Mouse (Mus musculus) midbrain, embryonic 14.5 days (tissue): ENCODE data around the gene Pax4. TPM values are rescaled to one million over a fixed set of nuclear protein-coding genes. Genes with fewer than 3 reads are reported as not detected.

ENCODE experiments used
- ATAC-seq: fragments of 200-750 bp; cut with Nextera tagmentation; 2 replicates; pipeline ENCODE4 v1.8.0; 2017; ENCODE audit warnings: moderate number of reproducible peaks, moderate library complexity; ENCODE audit not compliant: low FRiP score, low TSS enrichment
- DNase-seq: peaks from one replicate; pipeline ENCODE4 v3.0.0-alpha.2; 2015
- H3K27ac ChIP-seq: fragments of 300-500 bp; sonication (generic); replicated peaks from 2 replicates; pipeline ENCODE4 v1.5.1; 2014; ENCODE audit warnings: mild to moderate bottlenecking, low read depth, low read length, moderate library complexity
- H3K27me3 ChIP-seq: fragments of 300-500 bp; sonication (generic); 2 replicates; pipeline ENCODE4 v1.6.1; 2014; ENCODE audit warnings: low read length, control low read depth, mixed read lengths; ENCODE audit not compliant: control insufficient read depth, insufficient read depth
- H3K36me3 ChIP-seq: fragments of 300-500 bp; sonication (generic); 2 replicates; pipeline ENCODE4 v1.6.1; 2014; ENCODE audit warnings: low read length, control low read depth; ENCODE audit not compliant: control insufficient read depth, insufficient read depth
- H3K4me1 ChIP-seq: fragments of 300-500 bp; sonication (generic); 2 replicates; pipeline ENCODE4 v1.6.1; 2014; ENCODE audit warnings: mild to moderate bottlenecking, antibody characterized with exemption, low read length, control low read depth; ENCODE audit not compliant: control insufficient read depth, insufficient read depth
- H3K4me2 ChIP-seq: fragments of 300-500 bp; sonication (generic); 2 replicates; pipeline ENCODE4 v1.6.1; 2014; ENCODE audit warnings: mild to moderate bottlenecking, low read length, moderate library complexity
- H3K4me3 ChIP-seq: fragments of 300-500 bp; sonication (generic); replicated peaks from 2 replicates; pipeline ENCODE4 v1.5.1; 2014; ENCODE audit warnings: low read depth, low read length
- H3K9ac ChIP-seq: fragments of 300-500 bp; sonication (generic); replicated peaks from 2 replicates; pipeline ENCODE4 v1.6.1; 2014; ENCODE audit warnings: mild to moderate bottlenecking, low read length, moderate library complexity
- H3K9me3 ChIP-seq: fragments of 300-500 bp; sonication (generic); 2 replicates; pipeline ENCODE4 v1.6.1; 2016; ENCODE audit warnings: low read length, control low read depth, mixed read lengths; ENCODE audit not compliant: control insufficient read depth
- WGBS: fragments of 180-500 bp; shearing (Covaris S2); extraction: QIAGEN DNeasy Blood & Tissue Kit; methylation state at CpG from one replicate; pipeline ENCODE4 v1.1.7; 2014; 5-methylcytosine and 5-hydroxymethylcytosine counted together
- polyA plus RNA-seq: library from polyadenylated mRNA; unstranded; fragments of >200 nt; fragmentation: Nextera tagmentation; extraction: Ambion mirVana; gene quantifications from 2 replicates; pipeline ENCODE4 v1.2.1, GENCODE M21; 2014

Gene Pax4
- polyA plus RNA-seq, result not detected in 2 replicates

GRCm38 (mm10) chr6:28449253-28449652, at the start of gene Pax4:
Gene Pax4 (minus strand): TSS chr6:28449353.
- no peak for DNase-seq
- WGBS, result 84% methylated on average over 2 of the region's 2 CpGs
- no peak within 1 kb of the TSS for H3K27ac ChIP-seq

GRCm38 (mm10) chr6:28497837-28498236, 48.7 kb upstream of the Pax4 start:
- H3K9me3 ChIP-seq, result no peaks in the 10 kb centered on the region
- H3K9ac ChIP-seq, result no peak overlapping the region
- H3K27me3 ChIP-seq, result no peaks in the 10 kb centered on the region
- H3K4me1 ChIP-seq, result no peaks in the 10 kb centered on the region
- H3K36me3 ChIP-seq, result 0 out of 2 replicates have a peak, but pooled peaks cover 2% of the 10 kb centered on the region
- no peak for DNase-seq
- H3K27ac ChIP-seq, result no peak overlapping the region
- ATAC-seq, result no peak
- 81% methylated on average over 5 of the region's 5 CpGs for WGBS
- no peak overlapping the region for H3K4me2 ChIP-seq
- H3K4me3 ChIP-seq, result no peak overlapping the region

More at GRCm38 (mm10) chr6:28449253-28449652, at the start of gene Pax4:
- Histone ChIP-seq H3K27me3 (peaks cover 15% of the 10 kb centered on the region), H3K4me3 (no peak within 1 kb of the TSS), H3K4me2 (no peak within 1 kb of the TSS), H3K4me1 (no peaks in the 10 kb centered on the region), H3K9me3 (no peaks in the 10 kb centered on the region), H3K36me3 (no peaks in the 10 kb centered on the region), H3K9ac (no peak within 1 kb of the TSS)
- no peak for ATAC-seq

GRCm38 (mm10) chr6:28491198-28491597, 42.0 kb upstream of the Pax4 start:
- no peak overlapping the region for H3K27ac ChIP-seq
- H3K4me1 ChIP-seq, result no peaks in the 10 kb centered on the region
- peak; percentile 20 for DNase-seq
- H3K4me3 ChIP-seq, result no peak overlapping the region
- H3K27me3 ChIP-seq, result no peaks in the 10 kb centered on the region
- no peak for ATAC-seq
- H3K9me3 ChIP-seq, result no peaks in the 10 kb centered on the region
- H3K36me3 ChIP-seq, result peaks cover 6% of the 10 kb centered on the region; the same call in 1 of the 2 replicates
- H3K4me2 ChIP-seq, result no peak overlapping the region
- H3K9ac ChIP-seq, result no peak overlapping the region

DNA sequence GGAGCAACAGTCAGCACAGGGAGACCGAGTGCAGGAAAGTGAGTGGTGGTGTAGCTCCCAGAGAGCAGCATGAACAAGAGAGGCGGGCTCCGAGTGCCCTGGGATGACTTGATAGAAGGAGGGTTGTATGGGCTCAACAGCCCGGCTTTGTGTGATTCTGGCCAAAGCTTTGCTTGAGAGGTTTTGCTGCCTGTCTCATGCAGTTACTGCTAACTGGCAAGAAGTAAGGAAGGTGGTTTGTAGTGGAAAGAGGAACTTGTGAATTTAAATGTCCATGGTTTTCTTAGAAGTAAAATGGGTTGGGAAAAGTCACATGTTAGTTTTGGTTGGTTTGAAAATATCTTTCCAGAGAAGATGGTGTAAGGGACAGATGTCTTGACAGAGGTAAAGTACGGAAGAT, 41.5 kb upstream of the Pax4 start:
- no peaks in the 10 kb centered on the region for H3K9me3 ChIP-seq
- no peak overlapping the region for H3K4me3 ChIP-seq
- no peaks in the 10 kb centered on the region for H3K27me3 ChIP-seq
- H3K4me1 ChIP-seq, result no peaks in the 10 kb centered on the region
- DNase-seq, result no peak
- ATAC-seq, result no peak
- peaks cover 6% of the 10 kb centered on the region; the same call in 1 of the 2 replicates for H3K36me3 ChIP-seq
- no peak overlapping the region for H3K9ac ChIP-seq
- no peak overlapping the region for H3K4me2 ChIP-seq
- 92% methylated on average over 5 of the region's 5 CpGs for WGBS
- H3K27ac ChIP-seq, result no peak overlapping the region

DNA sequence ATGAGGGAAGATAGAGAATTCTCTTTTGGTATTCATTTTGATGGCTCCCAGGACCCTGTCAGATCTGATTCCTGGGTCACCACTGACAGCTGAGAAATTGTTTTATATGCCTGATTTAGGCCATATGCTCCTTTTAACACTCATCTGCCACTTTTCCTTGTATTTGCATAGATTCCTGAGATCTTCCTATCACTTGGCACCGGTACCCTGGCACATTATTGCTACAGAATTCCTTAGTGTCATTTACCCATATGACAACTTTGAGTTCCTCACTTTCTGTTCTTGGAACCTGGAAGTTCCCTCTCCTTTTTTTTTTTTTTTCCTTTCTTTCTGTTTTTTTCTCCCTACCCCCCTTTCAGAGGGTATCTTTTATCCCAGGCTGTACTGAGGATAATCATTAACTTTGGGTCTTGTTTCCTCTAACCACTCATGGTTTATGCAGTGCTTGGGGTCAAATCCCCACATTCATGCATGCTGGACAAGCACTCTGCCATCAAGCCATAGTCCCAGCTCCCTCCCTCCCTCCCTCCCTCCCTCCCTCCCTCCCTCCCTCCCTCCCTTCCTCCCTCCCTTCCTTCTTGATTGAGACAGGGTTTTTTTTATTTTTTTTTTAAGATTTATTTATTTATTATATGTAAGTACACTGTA, 39.2 kb upstream of the Pax4 start:
- no peaks in the 10 kb centered on the region for H3K9me3 ChIP-seq
- no peak overlapping the region for H3K4me3 ChIP-seq
- ATAC-seq (no peak), DNase-seq (no peak)
- no peaks in the 10 kb centered on the region for H3K27me3 ChIP-seq
- H3K4me2 ChIP-seq, result no peak overlapping the region
- 85% methylated on average over 1 of the region's 1 CpGs for WGBS
- H3K9ac ChIP-seq, result no peak overlapping the region
- no peak overlapping the region for H3K27ac ChIP-seq
- peaks cover 6% of the 10 kb centered on the region; the same call in 1 of the 2 replicates for H3K36me3 ChIP-seq
- no peaks in the 10 kb centered on the region for H3K4me1 ChIP-seq

DNA sequence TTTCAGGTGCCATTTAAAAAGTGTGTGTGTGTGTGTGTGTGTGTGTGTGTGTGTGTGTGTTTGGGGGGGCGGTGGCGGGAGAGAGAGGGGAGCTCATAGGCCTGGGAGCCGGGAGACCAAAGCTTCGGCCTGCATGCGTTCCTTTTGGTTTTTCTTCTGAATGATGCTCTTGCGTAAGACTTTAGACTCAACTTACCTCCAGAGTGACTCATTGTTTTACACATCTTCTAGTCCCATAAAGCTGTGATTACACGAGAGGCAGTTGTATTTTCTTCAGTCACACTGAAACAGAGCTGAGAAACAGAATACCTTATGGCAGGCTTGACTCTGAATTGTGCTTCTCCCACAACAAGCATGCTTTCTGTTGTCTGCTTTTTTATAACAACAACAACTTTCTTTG, 37.8 kb upstream of the Pax4 start:
- WGBS, result 93% methylated on average over 7 of the region's 7 CpGs
- DNase-seq, result no peak

DNA sequence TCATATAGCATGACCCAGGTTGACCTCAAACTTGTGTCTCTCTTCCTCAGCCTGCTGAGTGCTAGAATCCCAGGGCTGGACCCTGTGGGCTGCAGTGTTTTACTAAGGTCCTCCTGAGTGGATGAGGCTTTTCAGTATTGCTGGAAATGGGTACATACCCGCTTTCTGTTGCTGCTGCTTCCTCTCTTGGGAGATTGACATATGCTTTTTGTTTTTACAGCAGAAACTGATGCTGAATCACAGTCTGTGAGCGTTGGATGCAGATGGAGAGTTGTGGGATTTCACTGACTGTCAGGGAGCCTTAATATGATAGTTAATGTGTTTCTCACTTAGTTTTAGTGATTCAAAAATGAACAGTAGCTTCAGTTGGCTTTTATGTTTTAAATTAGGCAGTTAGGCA, 37.3 kb upstream of the Pax4 start:
- Histone ChIP-seq H3K9me3 (no peaks in the 10 kb centered on the region), H3K9ac (no peak overlapping the region), H3K27me3 (no peaks in the 10 kb centered on the region), H3K36me3 (peaks cover 3% of the 10 kb centered on the region; the same call in 1 of the 2 replicates), H3K4me1 (0 out of 2 replicates have a peak, but pooled peaks cover 3% of the 10 kb centered on the region), H3K4me2 (no peak overlapping the region), H3K4me3 (no peak overlapping the region), H3K27ac (no peak overlapping the region)
- no peak for ATAC-seq
- no peak for DNase-seq
- 92% methylated on average over 2 of the region's 2 CpGs for WGBS

More for the DNA sequence above, 37.8 kb upstream of the Pax4 start:
- H3K27me3 ChIP-seq, result no peaks in the 10 kb centered on the region
- no peak overlapping the region for H3K4me3 ChIP-seq
- H3K36me3 ChIP-seq, result peaks cover 3% of the 10 kb centered on the region; the same call in 1 of the 2 replicates
- H3K4me1 ChIP-seq, result no peaks in the 10 kb centered on the region
- no peaks in the 10 kb centered on the region for H3K9me3 ChIP-seq
- no peak overlapping the region for H3K4me2 ChIP-seq
- H3K27ac ChIP-seq, result no peak overlapping the region
- H3K9ac ChIP-seq, result no peak overlapping the region
- no peak for ATAC-seq

GRCm38 (mm10) chr6:28486008-28486407, 36.9 kb upstream of the Pax4 start:
- no peak overlapping the region for H3K4me3 ChIP-seq
- H3K9ac ChIP-seq, result no peak overlapping the region
- no peak overlapping the region for H3K4me2 ChIP-seq
- no peak overlapping the region for H3K27ac ChIP-seq
- no peaks in the 10 kb centered on the region for H3K27me3 ChIP-seq
- H3K4me1 ChIP-seq, result peaks cover 6% of the 10 kb centered on the region; the same call in 1 of the 2 replicates
- 91% methylated on average over 2 of the region's 2 CpGs for WGBS
- no peak for DNase-seq
- no peaks in the 10 kb centered on the region for H3K9me3 ChIP-seq
- ATAC-seq, result no peak
- H3K36me3 ChIP-seq, result peaks cover 3% of the 10 kb centered on the region; the same call in 1 of the 2 replicates

GRCm38 (mm10) chr6:28482711-28483315, 33.7 kb upstream of the Pax4 start:
- 90% methylated on average over 4 of the region's 4 CpGs for WGBS
- ATAC-seq, result no peak
- no peak overlapping the region for H3K27ac ChIP-seq
- no peak overlapping the region for H3K4me2 ChIP-seq
- H3K27me3 ChIP-seq, result no peaks in the 10 kb centered on the region
- H3K9me3 ChIP-seq, result no peaks in the 10 kb centered on the region
- no peak for DNase-seq
- H3K36me3 ChIP-seq, result no peaks in the 10 kb centered on the region
- no peak overlapping the region for H3K4me3 ChIP-seq
- peaks cover 9% of the 10 kb centered on the region; the same call in 1 of the 2 replicates for H3K4me1 ChIP-seq
- no peak overlapping the region for H3K9ac ChIP-seq
